Mouse (Mus musculus) kidney, postnatal 4 days (tissue): ENCODE data around the gene Pnkd.
"Not testable (repeated sequence)": the region's sequence is repeated elsewhere in the genome, so short reads cannot be mapped to it uniquely, and the experiment has no call there.

ENCODE experiments used
- DNase-seq, 2 experiments: peaks; one replicate each; pipeline ENCODE4 v3.0.0; 2021; ENCODE audit warnings: mixed read lengths in 2 of 2

Pnkd gene

DNA sequence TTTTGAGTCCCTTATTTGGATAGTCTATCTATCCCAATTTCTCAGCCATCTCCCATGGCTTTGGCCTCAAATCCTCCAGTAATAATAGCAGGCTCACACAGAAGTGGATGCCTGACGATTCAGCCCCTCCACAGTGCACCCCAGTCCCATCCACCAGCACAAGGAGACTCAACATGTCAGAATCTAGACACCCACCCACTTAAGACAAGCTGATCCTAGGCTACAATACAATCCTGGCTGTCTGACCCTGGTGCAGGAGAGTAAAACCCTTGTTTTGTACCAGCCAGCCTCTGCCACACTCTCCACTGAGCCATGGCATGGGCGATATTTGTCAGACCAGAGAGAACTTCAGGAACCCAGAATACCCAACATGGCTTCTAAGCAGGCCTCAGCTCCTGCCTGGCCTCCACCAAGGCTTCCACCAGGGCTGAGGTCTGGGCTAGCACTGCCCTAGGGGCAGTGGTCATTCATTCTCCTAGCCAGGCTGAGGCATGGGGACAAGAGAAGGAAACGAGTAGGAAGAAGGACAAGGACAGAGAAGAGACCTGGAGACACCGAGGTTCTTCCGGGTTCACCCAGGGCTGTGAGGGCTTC, 13.5 kb downstream of the Pnkd start:
- DNase-seq, result no peak

- DNase-seq, result no peak
These were observed 14.3 kb downstream of the Pnkd start for GRCm38 (mm10) chr1:74298996-74299395.

- no peak for DNase-seq
These were observed 15.8 kb downstream of the Pnkd start for GRCm38 (mm10) chr1:74300347-74301110.

GRCm38 (mm10) chr1:74302229-74302628, 17.5 kb downstream of the Pnkd start:
- DNase-seq, result no peak

- no peak for DNase-seq
These were observed 18.1 kb downstream of the Pnkd start for GRCm38 (mm10) chr1:74302835-74303234.

DNA sequence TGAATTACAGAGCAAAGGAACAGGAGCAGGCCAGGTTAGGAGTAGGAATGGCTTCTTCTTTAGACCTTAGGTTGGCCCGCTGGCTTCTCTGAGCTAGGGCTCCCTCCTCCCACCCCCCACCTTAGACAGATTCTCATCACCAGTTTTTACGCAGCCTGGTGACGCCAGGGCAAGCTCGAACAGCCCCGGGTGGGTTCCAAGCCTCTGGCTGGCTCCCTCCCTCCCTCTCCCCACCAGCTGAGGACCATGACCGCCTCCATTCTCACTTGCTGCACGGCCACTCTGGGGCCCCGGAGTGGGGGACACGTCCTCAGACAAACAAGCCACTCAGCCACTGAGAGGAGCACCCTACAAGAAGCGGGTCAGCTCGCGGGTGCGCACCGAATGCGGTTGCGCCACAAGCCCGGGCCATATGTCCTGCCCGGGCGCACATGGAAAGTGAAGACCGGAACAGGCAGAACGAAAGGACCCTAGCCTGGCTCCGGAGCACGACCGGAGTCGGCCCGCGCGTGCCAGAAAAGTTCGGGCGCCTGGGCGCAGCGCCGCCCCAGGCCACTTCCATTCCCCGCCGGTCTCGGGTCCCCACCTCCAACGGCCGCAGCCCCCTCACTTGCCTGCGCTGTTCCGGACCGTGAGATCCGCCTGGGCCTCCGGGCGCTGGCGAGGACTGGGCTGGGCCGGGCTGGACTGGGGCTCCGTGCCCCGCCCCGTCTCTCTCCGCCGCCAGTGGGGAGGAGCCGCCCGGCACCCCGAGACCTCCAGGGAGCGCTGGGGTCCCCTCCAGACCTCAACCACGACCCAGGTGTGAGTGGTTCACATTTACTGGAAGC, 19.0 kb downstream of the Pnkd start:
- DNase-seq, result peak; percentile 86 to 92

DNA sequence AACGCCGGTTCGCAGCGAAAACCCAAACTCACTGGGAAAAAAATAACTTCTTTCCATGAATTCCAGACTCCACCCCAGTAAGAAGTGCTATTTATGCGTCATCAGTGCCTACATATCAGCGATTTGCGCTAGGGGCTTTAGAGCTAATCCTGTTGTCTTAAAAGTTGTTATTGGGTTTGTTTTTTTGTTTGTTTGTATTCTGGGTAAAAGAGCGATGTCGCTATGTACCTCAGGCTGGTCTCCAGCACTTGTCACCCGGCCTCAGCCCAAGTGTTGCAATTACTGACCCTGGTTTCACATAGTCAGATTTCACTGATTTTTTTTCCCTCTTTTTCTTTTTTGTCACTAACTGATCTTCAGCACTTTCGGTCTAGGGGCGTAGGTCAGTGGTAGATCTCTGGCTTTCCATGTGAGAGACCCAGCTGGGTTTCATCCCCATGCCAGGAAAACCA, 19.6 kb downstream of the Pnkd start:
- no peak for DNase-seq

DNA sequence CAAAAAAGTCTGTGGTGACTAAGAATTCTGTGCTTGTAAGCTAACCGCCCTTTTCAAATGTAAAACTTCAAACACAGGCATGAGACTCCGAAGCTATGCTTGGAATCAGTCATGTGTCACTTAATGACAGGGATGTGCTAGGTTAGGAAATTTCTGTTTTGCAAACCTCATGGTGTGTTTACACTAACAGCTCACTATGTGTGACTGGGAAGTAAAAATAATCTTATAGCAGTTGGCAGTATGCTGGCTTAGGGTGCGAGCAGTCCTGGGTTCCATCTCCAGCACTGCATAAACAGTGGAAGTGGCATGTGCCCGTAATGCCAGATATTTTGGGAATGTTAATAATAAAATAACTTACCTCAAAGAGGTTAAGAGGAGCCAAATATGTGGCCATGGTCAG, 20.2 kb downstream of the Pnkd start:
- no peak for DNase-seq

GRCm38 (mm10) chr1:74305522-74305921, 20.8 kb downstream of the Pnkd start, which contains the start of gene Tmbim1:
Tmbim1 (minus strand) TSS chr1:74305622.
- no peak for DNase-seq

DNA sequence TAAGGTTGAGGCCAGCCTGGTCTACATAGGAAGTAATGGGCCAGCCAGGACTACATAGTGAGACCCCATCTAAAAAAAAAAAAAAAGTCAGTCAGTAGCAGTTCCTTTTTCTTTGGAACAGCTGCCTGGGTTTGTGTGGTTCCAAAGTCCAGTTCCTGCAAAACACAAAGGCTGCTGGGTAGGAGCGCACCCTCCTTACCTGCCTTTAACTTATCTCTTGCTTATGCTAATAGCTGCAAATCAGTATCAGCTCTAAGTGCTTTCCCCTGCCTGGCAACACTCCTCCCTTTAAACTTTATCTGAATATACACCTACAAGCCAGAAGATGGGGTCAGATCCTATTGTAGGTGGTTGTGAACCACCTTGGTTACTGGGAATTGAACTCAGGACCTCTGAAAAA, 22.4 kb downstream of the Pnkd start:
- no peak for DNase-seq

DNA sequence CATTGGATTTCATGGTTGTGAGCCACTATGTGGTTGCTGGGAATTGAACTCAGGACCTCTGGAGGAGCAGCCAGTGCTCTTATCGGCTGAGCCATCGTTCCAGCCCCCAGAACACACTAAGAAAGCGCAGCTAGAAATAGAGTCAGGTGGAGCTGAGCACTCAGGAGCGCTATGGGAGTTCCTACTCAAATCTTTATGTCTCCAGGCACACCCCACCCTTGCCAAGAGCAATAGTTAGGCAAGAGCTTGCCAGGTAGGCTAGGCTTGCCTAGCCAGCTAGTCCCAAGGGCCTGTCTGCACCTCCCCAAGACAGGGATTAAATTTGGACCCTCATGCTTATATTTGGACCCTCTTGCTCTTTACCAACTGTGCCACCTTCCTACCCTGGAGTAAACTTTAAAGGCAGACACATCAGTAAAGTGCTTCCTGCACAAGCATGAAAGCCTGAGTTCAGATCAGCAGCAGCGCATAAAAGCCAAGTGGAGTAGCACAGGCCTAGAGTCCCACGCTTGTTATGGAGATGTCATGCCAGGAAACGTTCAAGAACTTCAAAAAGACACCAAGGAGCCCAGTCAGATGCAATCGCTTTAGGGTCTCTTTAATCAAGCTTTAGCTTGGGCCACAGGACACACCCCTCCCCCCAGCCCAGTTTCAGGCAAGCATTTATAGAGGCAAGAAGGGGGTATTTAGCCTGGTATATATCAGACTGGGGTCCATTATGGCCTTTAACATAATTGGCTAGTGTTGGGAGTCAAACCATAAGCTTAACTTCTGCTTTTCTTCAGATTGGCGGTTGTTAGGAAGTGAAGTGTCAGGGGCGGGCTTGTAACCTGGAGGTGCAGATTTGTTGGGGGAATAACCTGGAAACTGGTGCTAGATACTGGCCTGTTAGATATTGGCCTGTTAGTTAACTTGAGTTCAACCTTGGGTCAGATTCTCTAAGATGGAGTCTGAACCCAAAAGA, 23.6 kb downstream of the Pnkd start:
- DNase-seq, result no peak

DNA sequence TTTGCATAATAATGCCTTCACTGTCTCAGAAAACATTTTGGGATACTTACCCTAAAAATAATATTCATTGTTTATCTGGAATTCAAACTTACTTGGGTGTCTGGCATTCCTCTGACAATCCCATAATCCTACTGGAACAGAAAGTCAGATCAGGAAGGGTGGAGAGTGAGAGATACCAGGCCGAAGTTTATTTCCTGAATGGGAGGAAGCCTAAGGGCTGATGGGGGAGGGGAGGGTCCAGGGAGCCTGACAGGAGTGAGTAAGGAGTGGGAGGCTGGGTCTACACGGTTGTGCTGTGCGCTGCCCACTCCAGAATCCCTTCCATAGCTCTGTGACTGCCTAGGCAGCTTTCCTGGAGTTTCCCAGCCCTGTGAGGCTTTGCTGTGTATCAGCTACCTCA, 25.0 kb downstream of the Pnkd start:
- DNase-seq, result peak; percentile 44 to 66

DNA sequence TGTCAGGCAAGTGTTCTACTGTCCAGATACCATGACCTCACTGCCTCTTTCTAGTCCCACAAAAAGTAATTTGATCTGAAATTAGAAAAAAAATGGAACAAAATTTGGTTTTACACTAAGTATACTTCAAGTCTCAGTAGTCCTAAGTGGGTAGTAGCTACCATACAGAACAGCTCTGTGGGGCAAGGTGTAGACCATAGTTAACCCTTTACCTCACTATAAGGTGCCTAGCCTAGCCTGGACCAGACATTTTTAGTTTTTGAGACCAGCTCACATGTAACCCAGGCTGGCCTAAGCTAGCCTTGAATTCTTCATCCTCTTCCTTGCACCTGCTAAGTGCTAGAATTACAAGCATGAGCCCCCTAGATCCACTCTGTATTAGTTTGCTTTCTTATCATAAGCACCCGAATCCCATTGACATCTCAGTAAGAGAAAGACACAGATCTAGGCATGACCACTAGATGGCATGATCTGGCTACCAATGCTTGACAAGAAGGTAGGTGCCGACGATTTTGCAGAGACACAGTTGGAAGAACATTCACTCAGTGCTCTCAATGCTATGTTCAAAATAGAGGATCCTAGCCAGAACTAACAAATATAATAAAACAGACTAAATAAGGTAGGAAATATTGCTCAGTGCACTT, 28.4 kb downstream of the Pnkd start:
- peak; percentile 45 to 71 for DNase-seq

- no peak for DNase-seq
These were observed 30.1 kb downstream of the Pnkd start for GRCm38 (mm10) chr1:74314796-74315195.

- no peak for DNase-seq
These were observed 31.5 kb downstream of the Pnkd start for GRCm38 (mm10) chr1:74316114-74316827.

- no peak for DNase-seq
These were observed 34.0 kb downstream of the Pnkd start for GRCm38 (mm10) chr1:74318711-74319110.

DNA sequence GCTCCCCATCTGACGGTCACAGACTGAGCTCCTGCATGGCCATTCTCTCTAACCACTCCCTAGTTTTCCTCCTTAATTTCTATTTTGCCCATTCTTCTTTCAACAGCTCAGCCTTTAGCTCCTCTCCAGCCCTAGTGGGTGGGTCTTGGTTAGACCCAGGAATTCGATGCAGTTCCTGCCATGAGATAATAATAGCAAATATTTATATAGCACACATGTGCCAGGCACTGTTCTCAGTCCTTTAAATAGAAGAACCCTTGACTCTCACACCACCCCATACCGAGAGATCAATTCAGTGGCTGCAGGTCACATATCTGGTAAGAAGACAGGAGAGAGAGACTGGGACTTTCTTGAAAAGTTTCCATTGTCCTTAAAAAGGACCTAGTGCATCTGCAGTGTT, 36.7 kb downstream of the Pnkd start:
- no peak for DNase-seq

DNA sequence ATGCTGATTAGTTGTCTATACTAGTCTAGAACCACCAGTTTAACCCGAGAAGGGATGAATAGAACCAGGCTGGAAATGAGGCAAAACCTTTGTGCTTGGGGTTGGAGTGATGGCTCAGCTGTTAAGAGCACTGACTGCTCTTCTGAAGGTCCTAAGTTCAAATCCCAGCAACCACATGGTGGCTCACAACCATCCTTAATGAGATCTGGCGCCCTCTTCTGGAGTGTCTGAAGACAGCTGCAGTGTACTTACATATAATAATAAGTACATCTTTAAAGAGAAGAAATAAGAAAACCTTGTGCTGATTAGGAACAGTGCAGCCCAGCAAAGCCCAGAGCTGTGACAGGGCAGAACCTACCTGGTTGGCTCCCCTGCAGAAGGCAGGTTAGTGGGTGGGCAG, 42.2 kb downstream of the Pnkd start:
- not testable (repeated sequence) for DNase-seq

- DNase-seq, result peak in 1 of 2 experiments; percentile 38
These were observed 45.2 kb downstream of the Pnkd start for GRCm38 (mm10) chr1:74329899-74330431.

GRCm38 (mm10) chr1:74331046-74331681, 46.4 kb downstream of the Pnkd start:
- peak; percentile 25 to 49 for DNase-seq
